Mouse (Mus musculus) limb, embryonic 14.5 days (tissue): ENCODE measurements at regions not wholly inside any gene's neighbourhood (a gene's known extent, or its start where the extent isn't known, plus 50 kb on each side); places are given as distances from the start of the nearest gene placed in this dataset.

ENCODE experiments used
- ATAC-seq: fragments of 200-750 bp; cut with Nextera tagmentation; 2 replicates; pipeline ENCODE4 v1.8.0; 2017; ENCODE audit warnings: low read depth, moderate number of reproducible peaks, moderate TSS enrichment; ENCODE audit not compliant: low FRiP score
- DNase-seq: peaks from one replicate; pipeline ENCODE4 v3.0.0-alpha.2; 2015; ENCODE audit warnings: low spot score
- H3K27ac ChIP-seq: fragments of 300-500 bp; sonication (generic); replicated peaks from 2 replicates; pipeline ENCODE4 v1.5.1; 2014; ENCODE audit warnings: low read depth, mild to moderate bottlenecking, low read length, moderate library complexity, mixed read lengths
- H3K27me3 ChIP-seq: fragments of 300-500 bp; sonication (generic); 2 replicates; pipeline ENCODE4 v1.6.1; 2014; ENCODE audit warnings: low read length, mixed read lengths; ENCODE audit not compliant: control insufficient read depth, insufficient read depth
- H3K36me3 ChIP-seq: fragments of 300-500 bp; sonication (generic); 2 replicates; pipeline ENCODE4 v1.6.1; 2014; ENCODE audit warnings: mild to moderate bottlenecking, low read length, moderate library complexity, mixed read lengths; ENCODE audit not compliant: control insufficient read depth, insufficient read depth
- H3K4me1 ChIP-seq: fragments of 300-500 bp; sonication (generic); 2 replicates; pipeline ENCODE4 v1.6.1; 2014; ENCODE audit warnings: antibody characterized with exemption, low read length, mixed read lengths; ENCODE audit not compliant: control insufficient read depth, insufficient read depth
- H3K4me2 ChIP-seq: fragments of 300-500 bp; sonication (generic); replicated peaks from 2 replicates; pipeline ENCODE4 v1.6.1; 2014; ENCODE audit warnings: low read depth, mild to moderate bottlenecking, low read length, moderate library complexity; ENCODE audit not compliant: severe bottlenecking
- H3K4me3 ChIP-seq: fragments of 300-500 bp; sonication (generic); replicated peaks from 2 replicates; pipeline ENCODE4 v1.5.1; 2014; ENCODE audit warnings: low read length
- H3K9ac ChIP-seq: fragments of 300-500 bp; sonication (generic); 2 replicates; pipeline ENCODE4 v1.6.1; 2014; ENCODE audit warnings: mild to moderate bottlenecking, low read depth, low read length, moderate library complexity; ENCODE audit not compliant: severe bottlenecking
- H3K9me3 ChIP-seq: fragments of 300-500 bp; sonication (generic); 2 replicates; pipeline ENCODE4 v1.6.1; 2016; ENCODE audit warnings: low read length; ENCODE audit not compliant: control insufficient read depth
- POLR2A ChIP-seq: fragments of 200-500 bp; IDR thresholded peaks from 2 replicates; pipeline ENCODE4 v1.8.0; 2012; ENCODE audit warnings: inconsistent platforms, mild to moderate bottlenecking, moderate library complexity, borderline replicate concordance; ENCODE audit not compliant: insufficient read depth, insufficient read length; ENCODE audit errors: extremely low read depth
- WGBS: fragments of 180-500 bp; shearing (Covaris S2); extraction: QIAGEN DNeasy Blood & Tissue Kit; methylation state at CpG from one replicate; pipeline ENCODE4 v1.1.7; 2014; 5-methylcytosine and 5-hydroxymethylcytosine counted together

- no peak for ATAC-seq
- no peak for TF ChIP-seq POLR2A
- Histone ChIP-seq H3K27ac (no peak overlapping the region), H3K4me3 (no peak overlapping the region), H3K9me3 (no peaks in the 10 kb centered on the region), H3K4me2 (no peak overlapping the region), H3K36me3 (no peaks in the 10 kb centered on the region), H3K4me1 (no peaks in the 10 kb centered on the region), H3K9ac (no peak overlapping the region), H3K27me3 (no peaks in the 10 kb centered on the region)
- DNase-seq: no peak
- WGBS: 66% methylated on average over 5 of the region's 5 CpGs
Observed at GRCm38 (mm10) chr5:50570701-50571100, 511.9 kb upstream of the Adgra3 start.

GRCm38 (mm10) chr5:50551125-50551524, 492.3 kb upstream of the Adgra3 start:
- Histone ChIP-seq H3K4me3 (no peak overlapping the region), H3K4me2 (no peak overlapping the region), H3K4me1 (no peaks in the 10 kb centered on the region), H3K36me3 (no peaks in the 10 kb centered on the region), H3K9ac (no peak overlapping the region), H3K27ac (no peak overlapping the region), H3K27me3 (no peaks in the 10 kb centered on the region), H3K9me3 (no peaks in the 10 kb centered on the region)
- DNase-seq: no peak
- TF ChIP-seq POLR2A: no peak
- ATAC-seq: no peak

GRCm38 (mm10) chr5:50512539-50512938, 453.7 kb upstream of the Adgra3 start:
- no peak for TF ChIP-seq POLR2A
- Histone ChIP-seq H3K27ac (no peak overlapping the region), H3K4me3 (no peak overlapping the region), H3K9ac (no peak overlapping the region), H3K27me3 (no peaks in the 10 kb centered on the region), H3K4me1 (no peaks in the 10 kb centered on the region), H3K36me3 (no peaks in the 10 kb centered on the region), H3K9me3 (no peaks in the 10 kb centered on the region), H3K4me2 (no peak overlapping the region)
- no peak for DNase-seq
- no peak for ATAC-seq
- WGBS: 53% methylated on average over 2 of the region's 2 CpGs

- Histone ChIP-seq H3K27ac (no peak overlapping the region), H3K4me2 (no peak overlapping the region), H3K4me3 (no peak overlapping the region), H3K4me1 (no peaks in the 10 kb centered on the region), H3K9me3 (no peaks in the 10 kb centered on the region), H3K27me3 (no peaks in the 10 kb centered on the region), H3K9ac (no peak overlapping the region), H3K36me3 (no peaks in the 10 kb centered on the region)
- TF ChIP-seq POLR2A: no peak
- 68% methylated on average over 3 of the region's 3 CpGs for WGBS
- DNase-seq (no peak), ATAC-seq (no peak)
Observed at GRCm38 (mm10) chr5:50509696-50510421, 451.1 kb upstream of the Adgra3 start.

GRCm38 (mm10) chr5:50490223-50490622, 431.4 kb upstream of the Adgra3 start:
- H3K4me2 ChIP-seq: no peak overlapping the region

GRCm38 (mm10) chr5:50476985-50477384, 418.2 kb upstream of the Adgra3 start:
- Histone ChIP-seq H3K9me3 (no peaks in the 10 kb centered on the region), H3K27ac (no peak overlapping the region), H3K4me1 (no peaks in the 10 kb centered on the region), H3K4me2 (no peak overlapping the region), H3K36me3 (no peaks in the 10 kb centered on the region), H3K27me3 (no peaks in the 10 kb centered on the region), H3K4me3 (no peak overlapping the region), H3K9ac (no peak overlapping the region)
- ATAC-seq (no peak), DNase-seq (peak; percentile 58)
- no peak for TF ChIP-seq POLR2A
- 17% methylated on average over 3 of the region's 3 CpGs for WGBS

More at GRCm38 (mm10) chr5:50490223-50490622, 431.4 kb upstream of the Adgra3 start:
- WGBS: 72% methylated on average over 3 of the region's 3 CpGs
- H3K4me3 ChIP-seq: no peak overlapping the region
- no peak overlapping the region for H3K27ac ChIP-seq
- TF ChIP-seq POLR2A: no peak
- H3K36me3 ChIP-seq: no peaks in the 10 kb centered on the region
- DNase-seq: no peak
- H3K27me3 ChIP-seq: no peaks in the 10 kb centered on the region
- H3K9me3 ChIP-seq: no peaks in the 10 kb centered on the region
- H3K9ac ChIP-seq: no peak overlapping the region
- H3K4me1 ChIP-seq: no peaks in the 10 kb centered on the region
- ATAC-seq: no peak
